Mouse (Mus musculus) liver, adult 10 weeks (tissue): ENCODE measurements around the gene Bnc1. TPM values are rescaled to one million over a fixed set of nuclear protein-coding genes. Genes with fewer than 3 reads are reported as not detected.

ENCODE experiments used
- polyA plus RNA-seq: library from polyadenylated mRNA; stranded (reverse); fragments of 350-450 nt; fragmentation: Illumina TruSeq; extraction: RNeasy Lipid Tissue Mini Kit (QIAGEN cat#74804); gene quantifications from one replicate; pipeline ENCODE4 v1.2.3, GENCODE M21; 2014; ENCODE audit warnings: low read depth, low replicate concordance

The Bnc1 gene
- 0.13 TPM for polyA plus RNA-seq

DNA sequence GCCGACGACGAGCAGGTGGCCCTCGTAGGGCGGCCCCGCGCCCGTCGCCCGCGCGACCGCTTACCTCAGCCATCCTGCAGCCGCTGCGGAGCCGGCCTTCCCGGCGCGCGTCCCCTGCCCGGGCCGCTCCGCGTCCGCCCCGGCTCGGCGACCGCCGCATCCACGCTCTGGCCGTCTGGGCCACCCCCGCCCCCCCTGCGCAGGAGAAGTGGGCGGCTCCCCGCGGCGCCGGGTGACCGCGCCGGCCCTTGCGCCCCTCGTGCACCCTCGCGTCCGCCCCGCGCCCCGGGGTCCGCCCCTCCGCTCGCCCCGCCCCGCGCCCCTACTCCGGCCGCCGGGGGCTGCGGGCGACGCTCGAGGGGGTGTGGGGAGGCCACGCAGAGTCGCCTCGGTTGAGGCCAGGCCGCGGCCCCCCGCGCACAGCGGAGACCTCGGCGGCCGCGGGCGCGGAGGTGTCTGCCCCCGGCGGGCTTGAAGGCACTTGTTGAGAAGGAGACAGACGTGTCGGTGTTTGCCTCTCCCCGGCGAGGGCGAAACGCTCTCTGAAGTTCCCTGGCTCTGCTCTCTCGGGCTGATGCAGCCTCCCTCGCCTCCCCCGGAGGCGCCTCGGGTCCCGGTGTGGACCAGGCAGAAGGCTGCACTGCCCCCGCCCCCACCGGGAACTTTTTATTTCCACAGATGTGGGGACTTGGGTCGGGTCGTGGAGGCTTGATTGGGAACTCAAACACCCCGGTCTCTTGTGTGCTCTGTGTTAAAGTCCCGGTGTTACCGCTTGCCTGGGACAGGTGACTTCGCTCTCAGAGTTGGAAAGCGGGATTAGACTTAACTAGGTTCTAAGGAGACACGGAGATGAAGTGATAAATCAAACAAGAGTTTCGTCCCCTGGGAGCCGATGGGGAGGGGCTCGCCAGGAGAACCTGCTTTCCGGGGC is at the start of gene Bnc1:
Gene Bnc1 (minus strand): TSS at position 162 of the 931 bp plus-strand sequence.

DNA sequence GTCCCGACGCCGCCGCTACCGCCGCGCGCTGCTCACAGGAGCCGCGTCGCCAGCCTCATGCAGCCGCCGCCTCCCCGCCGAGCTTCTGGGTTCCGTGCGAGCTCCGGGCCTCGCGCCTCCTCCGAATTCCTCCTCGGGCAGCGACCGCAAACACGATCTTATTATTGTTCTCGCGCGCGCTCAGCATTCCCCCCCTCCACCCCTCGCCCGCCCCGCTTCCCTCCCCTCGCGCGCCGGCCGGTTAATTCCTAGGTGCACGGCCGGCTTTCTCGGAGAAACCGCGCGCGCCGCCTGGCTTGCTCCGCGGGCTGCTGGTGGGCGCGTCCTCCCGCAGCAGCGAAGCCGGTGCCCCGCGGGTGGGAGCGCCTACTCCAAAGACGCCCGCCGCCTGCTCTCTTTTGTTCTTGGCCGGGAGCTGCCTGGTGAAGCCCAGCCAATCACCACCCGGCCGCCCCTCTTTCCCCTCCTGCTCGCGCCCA is 57.8 kb downstream of the Bnc1 start, which contains the start of gene Hdgfl3:
Gene Hdgfl3 (minus strand): TSS at position 207 of the 479 bp plus-strand sequence.

Other genes with a start within 250 kb of the Bnc1 start
- 99.9 TPM for gene Ramac, start 229.4 kb downstream of the Bnc1 start, polyA plus RNA-seq
- gene 3110040N11Rik, start 202.8 kb downstream of the Bnc1 start, polyA plus RNA-seq, result 7.0 TPM
- 92.9 TPM for gene Btbd1, start 162.9 kb downstream of the Bnc1 start, polyA plus RNA-seq
- not detected for gene Gm10160, start 136.5 kb downstream of the Bnc1 start, polyA plus RNA-seq
- 4.6 TPM for gene Tm6sf1, start 133.3 kb downstream of the Bnc1 start, polyA plus RNA-seq
- 1.3 TPM for gene Hdgfl3, start 57.8 kb downstream of the Bnc1 start, polyA plus RNA-seq
- gene Sh3gl3, start 181.5 kb upstream of the Bnc1 start, polyA plus RNA-seq, result not detected